Mouse (Mus musculus) brain, embryonic 14.5 days (tissue): ENCODE measurements around the gene Btrc.

Source experiments
- CTCF ChIP-seq: fragments of 200-500 bp; IDR thresholded peaks from 2 replicates; pipeline ENCODE4 v1.5.1; 2012; ENCODE audit warnings: inconsistent platforms, mild to moderate bottlenecking, moderate library complexity, borderline replicate concordance; ENCODE audit not compliant: insufficient read depth, insufficient read length; ENCODE audit errors: extremely low read depth
- POLR2A ChIP-seq: fragments of 200-500 bp; IDR thresholded peaks from 2 replicates; pipeline ENCODE4 v1.6.1; 2012; ENCODE audit warnings: mild to moderate bottlenecking, inconsistent platforms, borderline replicate concordance; ENCODE audit not compliant: poor library complexity, insufficient read depth, insufficient read length, severe bottlenecking; ENCODE audit errors: extremely low read depth

DNA sequence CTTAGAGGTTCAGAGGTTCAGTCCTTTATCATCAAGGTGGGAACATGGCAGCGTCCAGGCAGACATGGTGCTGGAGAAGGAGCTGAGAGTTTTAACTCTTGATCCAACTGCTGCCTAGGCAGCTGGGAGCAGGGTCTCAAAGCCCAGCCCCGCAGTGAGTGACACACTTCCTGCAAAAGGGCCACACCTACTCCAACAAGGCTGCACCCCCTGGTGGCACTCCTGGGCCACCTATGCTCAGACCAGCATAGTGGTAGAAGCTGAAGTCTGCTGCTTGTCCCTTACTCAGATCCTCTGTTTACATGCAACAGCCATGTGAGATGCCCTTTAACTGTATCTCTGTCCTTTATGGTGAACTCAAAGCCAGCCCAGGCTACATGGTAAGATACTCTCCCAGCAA is 47.5 kb downstream of the Btrc start:
- no peak for TF ChIP-seq CTCF
- TF ChIP-seq POLR2A, result no peak
